10 mouse cellular contexts compared by ENCODE assay signal in the genomic region with DNA sequence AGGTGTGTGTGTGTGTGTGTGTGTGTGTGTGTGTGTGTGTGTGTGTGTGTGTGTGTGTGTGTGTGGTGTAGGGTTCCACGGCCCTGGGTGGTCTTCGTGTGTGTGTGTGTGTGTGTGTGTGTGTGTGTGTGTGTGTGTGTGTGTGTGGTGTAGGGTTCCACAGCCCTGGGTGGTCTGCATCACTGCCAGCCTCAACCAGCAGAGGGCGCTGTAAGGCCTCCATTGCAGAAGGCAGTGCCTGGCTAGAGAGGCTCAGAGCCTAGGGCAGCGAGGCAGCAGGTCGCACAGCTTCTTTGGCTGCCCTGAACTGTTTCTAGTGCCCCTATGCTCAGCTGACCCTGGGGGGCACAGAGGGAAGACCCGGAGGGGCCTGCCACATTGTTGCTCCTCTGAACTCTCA.
A peak's percentile ranks its signal among the peaks of the same experiment; 100 is the strongest.
DNase-seq lines count a peak whose midpoint lies in the region; ATAC-seq and TF ChIP-seq lines count a peak whose summit lies in the region.
"Had no signal": no experiment of that assay in that cellular context is flagged by ENCODE, and none has a peak within 500 bp of the region (broad histone marks: within the 10 kb centered on the region; RNA-seq: fewer than 3 reads in every experiment).

No protein-coding gene starts in this region.

- 0 out of 2 replicates have a peak, but pooled peaks cover 2% of the 10 kb centered on the region for H3K9me3 ChIP-seq in kidney, embryonic 14.5 days (ENCODE audit: control insufficient read depth, low read length)
- H3K9me3 ChIP-seq: heart, embryonic 13.5 days had no signal

- no peak for TF ChIP-seq POLR2A in small intestine, adult 2 months (IDR thresholded peaks at IDR 0.05; ENCODE audit: low read depth, low read length)

- no peak overlapping the region for H3K4me3 ChIP-seq in kidney, embryonic 14.5 days (ENCODE audit: low read length)
- no peak overlapping the region for H3K4me3 ChIP-seq in small intestine, adult 2 months (ENCODE audit: low read depth, low read length)
- H3K4me3 ChIP-seq: heart, embryonic 13.5 days had no signal

- peaks cover 3% of the 10 kb centered on the region; the same call in 1 of the 2 replicates for H3K4me1 ChIP-seq in kidney, embryonic 14.5 days (ENCODE audit: control insufficient read depth, insufficient read depth, low read length)
- H3K4me1 ChIP-seq in small intestine, adult 2 months (ENCODE audit: control insufficient read depth, insufficient read depth, insufficient read length, low read length) = no peaks in the 10 kb centered on the region
- H3K4me1 ChIP-seq: heart, embryonic 13.5 days had no signal

- no peaks in the 10 kb centered on the region for H3K36me3 ChIP-seq in kidney, embryonic 14.5 days (ENCODE audit: control insufficient read depth, insufficient read depth, low read length)
- H3K36me3 ChIP-seq in small intestine, adult 2 months (ENCODE audit: control insufficient read depth, insufficient read depth, low read length) = no peaks in the 10 kb centered on the region
- H3K36me3 ChIP-seq: heart, embryonic 13.5 days had no signal

- ATAC-seq in kidney, embryonic 14.5 days (ENCODE audit: low FRiP score, low TSS enrichment) = 0 out of 2 replicates have a peak, but pooled peaks have one; percentile 37
- ATAC-seq: Patski had no signal

- no peak overlapping the region for H3K27ac ChIP-seq in kidney, embryonic 14.5 days (ENCODE audit: low read depth, low read length)
- H3K27ac ChIP-seq in small intestine, adult 2 months (ENCODE audit: insufficient read depth, low read depth, low read length) = no peak overlapping the region
- H3K27ac ChIP-seq: heart, embryonic 13.5 days had no signal

- TF ChIP-seq CTCF in small intestine, adult 2 months (IDR thresholded peaks at IDR 0.05; ENCODE audit: extremely low read depth, insufficient read length, insufficient replicate concordance, low read depth, low read length) = 0 out of 2 replicates have a peak, but pooled peaks have one; percentile 19

- WGBS in kidney, embryonic 14.5 days = 13% methylated on average over 6 of the region's 6 CpGs
- 37% methylated on average over 6 of the region's 6 CpGs for WGBS in small intestine, adult 2 months

- peaks cover 5% of the 10 kb centered on the region; the same call in 1 of the 2 replicates for H3K27me3 ChIP-seq in kidney, embryonic 14.5 days (ENCODE audit: control insufficient read depth, insufficient read depth, low read length)
- no peaks in the 10 kb centered on the region for H3K27me3 ChIP-seq in small intestine, adult 2 months (ENCODE audit: control insufficient read depth, insufficient read depth, low read length)

- no peak for DNase-seq in kidney, adult 9 months
- DNase-seq in adrenal gland, adult 2 months = peak; percentile 23
- peak; percentile 80 to 87 for DNase-seq in cerebellum, postnatal 25 days
- peak; percentile 35 to 41 for DNase-seq in gastrocnemius, postnatal 4 days (ENCODE audit: low spot score in 2 of 2)
- peak; percentile 81 for DNase-seq in mesoderm, embryonic 11.5 days (ENCODE audit: low read depth, low spot score)
- no peak for DNase-seq in urinary bladder, adult 18-20 months (ENCODE audit: low spot score in 2 of 2)

- H3K4me2 ChIP-seq in kidney, embryonic 14.5 days (replicated peaks; ENCODE audit: low read depth, low read length) = no peak overlapping the region
- H3K4me2 ChIP-seq: heart, embryonic 13.5 days had no signal

- no peak overlapping the region for H3K9ac ChIP-seq in kidney, embryonic 14.5 days (ENCODE audit: low read depth, low read length)
- H3K9ac ChIP-seq: heart, embryonic 13.5 days had no signal

Comparison
In these comparisons a context has a peak if more than half of its experiments do, and no peak if none do; other contexts are left out.
1. DNase-seq: peak in adrenal gland, adult 2 months (single experiment), cerebellum, postnatal 25 days (2 of 2), gastrocnemius, postnatal 4 days (2 of 2) and mesoderm, embryonic 11.5 days (single experiment); none in kidney, adult 9 months (single experiment) and urinary bladder, adult 18-20 months (0 of 2).